Mouse (Mus musculus): Measurements from ENCODE around the gene Efcab12. TPM values are rescaled to one million over a fixed set of nuclear protein-coding genes. Genes with fewer than 3 reads are reported as not detected.

Efcab12 gene
- 11.4 TPM for polyA plus RNA-seq (2014; fragmentation: Illumina TruSeq; extraction: RNeasy Lipid Tissue Mini Kit (QIAGEN cat#74804); ENCODE audit: low read depth, low replicate concordance)

DNA sequence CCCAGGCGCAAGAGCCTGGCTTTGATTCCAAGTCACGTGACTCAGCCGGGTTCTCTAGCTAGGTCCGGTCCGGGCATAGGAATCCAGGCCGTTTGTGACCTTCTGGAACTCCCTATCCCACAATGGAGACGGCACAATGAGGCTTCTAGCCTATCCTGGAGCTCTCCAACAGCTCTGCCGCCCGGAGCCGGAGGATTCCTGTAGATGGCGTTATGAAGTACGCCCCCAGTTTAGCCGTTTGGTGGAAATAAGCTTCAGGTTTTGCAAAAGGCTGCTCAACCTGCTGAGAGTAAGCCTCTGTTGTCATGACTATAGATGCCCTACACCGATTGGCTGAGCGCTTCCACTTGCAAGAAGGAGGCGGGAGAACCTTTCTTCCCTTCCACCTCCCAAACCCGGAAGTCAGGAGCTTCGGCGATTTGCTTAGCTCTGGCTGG, at the start of gene Efcab12:
TSS of gene Efcab12 (minus strand) at position 252 of the 437 bp plus-strand sequence.

DNA sequence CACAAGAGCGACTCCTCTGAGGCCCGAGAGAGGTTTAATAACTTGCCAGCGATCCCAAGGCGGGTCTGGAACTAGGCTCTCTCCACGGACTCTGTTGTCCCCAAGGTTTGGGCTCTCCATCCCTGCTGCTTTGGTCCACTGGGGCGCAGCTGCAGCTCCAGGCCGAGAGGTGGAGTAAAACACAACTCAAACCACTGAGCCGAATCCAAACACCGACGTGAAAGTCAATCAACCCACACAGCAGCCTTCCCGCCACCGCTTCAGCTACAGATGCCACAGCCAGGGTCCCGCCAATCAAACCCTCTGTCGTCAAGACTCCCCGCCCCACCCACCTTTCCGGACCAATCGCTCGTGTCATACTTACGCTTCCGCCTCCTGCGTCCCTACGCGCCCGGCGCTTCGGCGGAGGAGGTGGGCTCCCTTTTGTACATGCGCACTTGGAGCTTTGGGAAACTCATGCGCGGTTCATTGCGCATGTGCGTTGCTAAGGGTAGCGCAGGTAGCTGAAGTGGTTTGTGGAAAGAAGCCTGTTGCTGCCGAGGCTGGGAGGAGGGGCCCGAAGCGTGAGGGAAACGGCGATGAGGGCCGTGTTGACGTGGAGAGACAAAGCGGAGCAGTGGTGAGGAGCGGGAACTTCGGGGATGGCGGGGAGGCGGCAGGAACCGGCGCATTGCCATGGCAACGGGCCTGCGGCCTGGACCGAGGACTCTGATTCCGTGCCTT, 15.0 kb upstream of the Efcab12 start, which contains the start of the genes Mbd4 and Ift122:
TSS of gene Mbd4 (minus strand) at position 281 of the 723 bp plus-strand sequence.
TSS of gene Ift122 (plus strand) at position 380 of the 723 bp plus-strand sequence.

DNA sequence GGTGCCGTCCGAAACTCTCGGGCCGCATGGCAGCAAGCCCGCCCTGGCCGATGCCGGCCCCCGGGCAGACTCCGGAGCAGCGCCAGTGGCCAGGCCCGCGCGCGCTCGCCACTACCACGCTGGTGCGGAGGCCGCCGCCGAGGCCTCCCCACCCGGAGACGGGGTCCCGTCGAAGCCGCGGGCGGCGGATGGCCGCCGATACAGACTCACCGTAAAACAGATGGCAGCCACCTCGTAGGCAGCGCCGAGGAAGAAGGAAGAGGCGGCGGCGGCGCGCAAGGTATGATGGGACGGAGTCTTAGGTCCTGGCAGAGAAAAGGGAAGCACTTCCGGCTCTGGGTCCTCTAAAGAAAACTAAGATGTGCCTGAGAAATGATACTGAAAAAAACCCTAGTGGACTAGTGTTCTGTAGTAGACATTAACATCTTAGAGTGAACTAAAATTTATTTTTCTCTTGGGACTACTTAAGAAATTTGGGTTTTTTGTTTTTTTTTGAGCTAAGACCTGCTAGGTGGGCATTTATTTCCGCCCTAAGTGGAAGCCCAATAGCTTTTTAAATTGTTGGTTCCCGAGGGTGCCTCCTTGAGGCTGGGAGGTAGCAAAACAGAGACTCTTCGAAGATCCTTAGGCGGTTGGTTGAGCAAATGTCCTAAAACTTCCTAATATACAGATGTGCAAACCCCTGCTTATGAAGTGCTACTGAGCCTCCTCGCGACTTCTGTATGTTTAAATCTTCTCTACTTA, 29.6 kb downstream of the Efcab12 start, which contains the start of gene Rpl32:
TSS of gene Rpl32 (minus strand) at position 260 of the 744 bp plus-strand sequence.

DNA sequence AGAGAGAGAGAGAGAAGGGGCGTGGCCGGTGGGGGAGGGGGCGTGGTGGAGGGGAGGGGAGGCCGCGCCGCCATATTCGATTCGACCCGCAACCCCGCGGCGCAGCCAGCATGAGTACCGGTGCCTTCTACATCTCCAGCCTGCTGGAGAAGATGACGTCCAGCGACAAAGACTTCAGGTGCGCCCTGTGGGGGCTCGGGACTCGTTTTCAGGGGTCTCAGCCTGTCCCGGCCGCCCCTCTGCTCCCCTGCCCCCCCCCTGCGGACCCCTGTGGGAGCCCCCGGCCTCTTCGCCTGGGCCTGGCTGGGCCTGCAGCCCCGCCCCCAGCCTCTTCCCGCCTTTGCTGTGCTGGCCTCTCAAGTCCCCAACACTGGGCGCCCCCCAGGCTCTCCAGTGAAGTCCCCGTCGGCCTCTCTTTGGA, 63.7 kb downstream of the Efcab12 start, which contains the start of gene Cand2:
TSS of gene Cand2 (plus strand) at position 38 of the 421 bp plus-strand sequence.

DNA sequence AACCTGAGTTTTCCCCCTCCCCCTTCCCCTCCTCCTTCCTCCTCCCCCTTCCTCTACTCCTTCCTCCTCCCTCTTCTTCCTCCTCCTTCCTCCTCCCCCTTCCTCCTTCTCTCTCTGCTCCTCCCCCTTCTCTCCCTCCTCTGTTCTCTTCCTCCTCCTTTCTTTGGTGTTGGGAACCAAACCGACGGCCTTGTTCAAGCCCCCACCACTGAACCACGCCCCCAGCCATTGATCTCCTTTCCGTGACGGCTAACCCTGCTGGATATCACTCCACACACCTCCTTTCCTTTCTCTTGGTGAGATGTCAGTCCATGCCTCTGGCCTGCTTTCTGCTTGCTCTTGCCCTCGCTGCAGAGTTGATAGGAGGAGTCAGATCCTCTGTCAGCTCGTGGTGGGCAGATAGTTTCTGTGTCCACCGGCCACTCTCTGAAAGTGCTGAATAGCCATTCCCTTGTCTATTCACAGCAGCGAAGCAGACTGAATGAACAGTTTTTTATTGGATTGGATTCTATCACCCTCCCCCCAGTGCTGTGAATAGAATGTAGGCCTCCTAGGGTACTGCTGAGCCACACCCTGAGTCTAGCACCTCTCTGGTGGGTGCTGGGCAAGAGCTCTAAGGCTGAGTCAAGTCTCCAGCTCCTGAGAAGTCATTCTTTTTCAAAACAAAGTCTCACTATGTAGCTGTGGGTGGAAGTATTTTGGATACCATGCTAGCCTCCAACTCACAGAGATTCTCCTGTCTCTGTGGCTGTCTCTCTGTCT, 76.0 kb downstream of the Efcab12 start, which contains the start of gene Tmem40:
TSS of gene Tmem40 (minus strand) at position 416 of the 762 bp plus-strand sequence.

Other genes with a start within 250 kb of the Efcab12 start
- 0.14 TPM for gene Mkrn2os, start 245.8 kb downstream of the Efcab12 start, polyA plus RNA-seq (2014; fragmentation: Illumina TruSeq; extraction: RNeasy Lipid Tissue Mini Kit (QIAGEN cat#74804); ENCODE audit: low read depth, low replicate concordance)
- 20.4 TPM for gene Mkrn2, start 236.5 kb downstream of the Efcab12 start, polyA plus RNA-seq (2014; fragmentation: Illumina TruSeq; extraction: RNeasy Lipid Tissue Mini Kit (QIAGEN cat#74804); ENCODE audit: low read depth, low replicate concordance)
- gene Raf1, start 161.8 kb downstream of the Efcab12 start, polyA plus RNA-seq (2014; fragmentation: Illumina TruSeq; extraction: RNeasy Lipid Tissue Mini Kit (QIAGEN cat#74804); ENCODE audit: low read depth, low replicate concordance), result 19.5 TPM
- gene Tmem40, start 76.0 kb downstream of the Efcab12 start, polyA plus RNA-seq (2014; fragmentation: Illumina TruSeq; extraction: RNeasy Lipid Tissue Mini Kit (QIAGEN cat#74804); ENCODE audit: low read depth, low replicate concordance), result not detected
- gene Cand2, start 63.9 kb downstream of the Efcab12 start, polyA plus RNA-seq (2014; fragmentation: Illumina TruSeq; extraction: RNeasy Lipid Tissue Mini Kit (QIAGEN cat#74804); ENCODE audit: low read depth, low replicate concordance), result 1.9 TPM
- 233 TPM for gene Rpl32, start 29.7 kb downstream of the Efcab12 start, polyA plus RNA-seq (2014; fragmentation: Illumina TruSeq; extraction: RNeasy Lipid Tissue Mini Kit (QIAGEN cat#74804); ENCODE audit: low read depth, low replicate concordance)
- 13.0 TPM for gene Mbd4, start 15.0 kb upstream of the Efcab12 start, polyA plus RNA-seq (2014; fragmentation: Illumina TruSeq; extraction: RNeasy Lipid Tissue Mini Kit (QIAGEN cat#74804); ENCODE audit: low read depth, low replicate concordance)
- 72.8 TPM for gene Ift122, start 15.1 kb upstream of the Efcab12 start, polyA plus RNA-seq (2014; fragmentation: Illumina TruSeq; extraction: RNeasy Lipid Tissue Mini Kit (QIAGEN cat#74804); ENCODE audit: low read depth, low replicate concordance)
- 0.74 TPM for gene Rho, start 93.3 kb upstream of the Efcab12 start, polyA plus RNA-seq (2014; fragmentation: Illumina TruSeq; extraction: RNeasy Lipid Tissue Mini Kit (QIAGEN cat#74804); ENCODE audit: low read depth, low replicate concordance)
- gene H1foo, start 106.5 kb upstream of the Efcab12 start, polyA plus RNA-seq (2014; fragmentation: Illumina TruSeq; extraction: RNeasy Lipid Tissue Mini Kit (QIAGEN cat#74804); ENCODE audit: low read depth, low replicate concordance), result not detected
- gene Plxnd1, start 156.6 kb upstream of the Efcab12 start, polyA plus RNA-seq (2014; fragmentation: Illumina TruSeq; extraction: RNeasy Lipid Tissue Mini Kit (QIAGEN cat#74804); ENCODE audit: low read depth, low replicate concordance), result 1.8 TPM

Data from testis, adult 10 weeks (tissue).